Mouse (Mus musculus) common myeloid progenitor, adult 5-6 weeks (primary cell): ENCODE measurements around the gene Nt5dc3. TPM values are rescaled to one million over a fixed set of nuclear protein-coding genes. Genes with fewer than 3 reads are reported as not detected.

Experiments used
- ATAC-seq: replicated peaks from 2 replicates; pipeline ENCODE4 v1.8.0; 2016; ENCODE audit warnings: low read depth, mild to moderate bottlenecking, moderate TSS enrichment, inconsistent platforms; ENCODE audit not compliant: poor library complexity, severe bottlenecking
- total RNA-seq: library from RNA; stranded (forward); fragments of 200-1000, 187-1606 nt; gene quantifications from 2 replicates; pipeline ENCODE4 v1.2.3, GENCODE M21; 2017

Nt5dc3 gene
- total RNA-seq, 1 experiment from 2014 or later, result 22.9 TPM

DNA sequence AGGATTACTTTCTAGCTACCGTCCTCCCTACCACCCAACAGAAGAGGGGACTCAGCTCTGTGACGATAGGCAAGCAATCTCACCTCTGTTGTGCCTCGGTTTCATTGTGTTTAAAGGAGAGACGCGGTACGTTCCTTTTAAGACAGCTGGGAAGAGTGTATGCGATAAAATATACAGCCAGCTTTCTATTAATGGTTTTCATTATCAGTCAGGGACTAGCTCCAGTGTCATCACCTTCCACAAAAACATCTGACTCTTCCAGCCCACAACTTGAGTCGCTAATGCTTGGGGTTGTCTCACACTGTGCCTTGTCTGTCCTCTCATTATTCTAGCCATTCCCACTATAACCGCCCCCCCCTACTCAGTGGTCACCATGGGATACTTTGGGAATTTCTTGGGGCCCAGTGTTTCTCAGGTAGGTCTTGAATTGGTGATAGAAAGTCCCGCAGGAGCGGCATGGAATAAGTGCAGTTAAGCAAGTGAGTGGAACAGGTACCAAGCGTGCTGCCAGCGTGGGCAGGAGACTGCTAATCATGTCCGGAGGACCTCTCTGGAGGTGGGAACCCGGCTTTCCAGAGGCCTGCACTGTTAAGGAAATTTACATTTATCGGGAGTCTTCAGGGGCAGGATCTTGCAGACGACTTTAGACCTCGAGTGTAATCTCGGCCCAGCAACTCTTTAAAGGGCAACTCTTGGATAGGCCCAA is 1.0 kb upstream of the Nt5dc3 start:
- ATAC-seq, result peak; percentile 10; the same call in 1 of the 2 replicates

DNA sequence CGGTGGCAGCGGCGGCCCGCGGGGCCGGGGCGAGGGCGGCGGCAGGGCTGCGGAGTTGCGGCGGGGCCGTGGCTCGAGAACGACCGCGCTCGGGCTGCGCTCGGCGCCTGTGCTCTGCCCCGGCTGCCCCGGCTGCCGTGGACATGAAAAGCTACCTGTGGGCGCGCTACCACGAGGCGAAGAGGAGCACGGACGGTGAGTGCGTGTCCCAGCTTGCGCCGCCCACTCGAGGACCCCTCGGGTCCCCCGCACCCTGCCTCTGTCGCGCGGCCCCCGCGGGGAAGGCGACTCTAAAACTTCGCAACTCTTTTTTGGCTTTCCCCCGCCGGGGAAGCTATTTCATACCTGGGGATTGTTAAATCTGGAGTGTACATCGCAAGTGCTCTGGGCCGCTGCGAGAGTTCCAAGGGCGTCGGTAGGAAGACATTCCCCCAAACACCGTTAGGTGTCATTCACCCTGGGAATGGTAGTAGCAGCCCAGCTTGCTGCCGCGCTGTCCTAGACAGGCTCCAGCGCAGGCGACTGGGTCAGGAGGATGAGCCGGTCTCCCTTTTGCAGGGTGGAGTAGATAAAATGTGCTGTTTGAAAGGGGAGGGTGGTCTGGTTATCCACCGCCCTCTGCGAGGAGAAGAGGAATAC is 431 bp downstream of the Nt5dc3 start:
- no peak for ATAC-seq

DNA sequence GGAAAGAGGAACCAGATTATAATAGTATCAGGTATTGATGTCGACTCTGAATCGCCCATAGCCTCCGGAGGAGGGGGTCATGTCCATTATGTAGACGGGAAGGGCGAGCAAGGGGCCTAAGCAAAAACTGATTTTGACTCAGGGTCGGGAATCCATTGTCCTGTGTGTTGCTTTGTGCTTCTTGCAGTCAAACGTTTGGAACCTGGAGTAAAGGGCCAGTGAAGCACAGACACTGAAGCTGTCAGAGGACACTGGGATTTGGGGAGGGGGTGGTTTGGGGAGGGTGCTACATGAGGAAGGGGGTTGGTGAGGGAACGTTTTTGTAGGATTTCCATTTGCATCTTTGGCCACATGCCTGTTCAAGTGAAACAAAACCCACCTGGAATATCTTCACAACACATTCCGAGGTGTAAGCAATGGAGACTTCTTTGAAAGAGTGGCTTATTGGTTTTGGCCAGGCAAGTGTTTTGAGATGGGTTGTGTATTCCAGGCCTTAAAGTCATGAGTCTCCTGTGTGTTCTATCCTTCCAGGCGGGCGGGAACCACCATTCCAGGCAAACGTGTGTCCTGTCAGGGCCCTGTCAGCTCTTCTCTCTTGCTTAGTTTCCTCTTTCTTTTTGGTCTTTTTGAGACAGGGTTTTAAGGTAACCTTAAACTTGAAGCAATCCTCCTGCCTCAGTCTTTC is 1.2 kb downstream of the Nt5dc3 start:
- ATAC-seq, result no peak

DNA sequence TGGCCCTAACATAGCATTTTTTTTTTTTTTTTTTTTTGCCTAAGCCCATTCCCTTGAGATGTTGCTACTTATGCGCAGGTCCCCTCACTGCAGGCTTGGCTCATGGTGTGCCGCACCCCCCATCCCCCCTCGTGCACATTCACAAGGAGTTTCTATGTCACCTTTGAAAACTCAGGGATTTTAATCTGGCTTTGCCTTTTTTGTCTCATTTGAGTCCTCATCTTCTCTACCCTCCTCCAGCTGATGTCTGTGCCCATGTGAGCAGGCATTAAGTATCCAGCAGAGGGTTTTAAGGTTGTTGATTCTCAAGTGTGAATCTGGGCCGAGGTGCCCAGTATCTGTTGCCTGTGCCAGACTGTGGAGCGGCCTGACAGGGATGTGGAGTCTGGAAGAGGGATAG is 2.8 kb downstream of the Nt5dc3 start:
- no peak for ATAC-seq

DNA sequence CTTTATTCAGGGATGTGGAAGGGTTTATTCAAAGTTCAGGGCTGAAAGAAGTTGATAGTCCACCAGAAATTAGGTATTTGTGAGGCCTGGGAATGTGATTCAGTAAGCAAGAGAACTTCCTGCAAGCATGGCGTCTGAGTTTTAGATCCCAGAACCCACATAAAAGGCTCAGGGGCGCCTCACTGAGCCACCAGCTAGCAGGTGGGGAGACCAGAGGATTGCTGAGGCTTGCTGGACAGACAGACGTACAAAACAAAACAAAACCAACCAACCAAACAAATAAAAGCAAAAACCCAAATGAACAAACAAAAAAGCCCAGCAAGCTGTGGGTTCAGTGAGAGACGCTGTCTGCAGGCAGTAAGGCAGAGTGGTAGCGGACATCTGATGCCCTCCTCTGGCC is 3.9 kb downstream of the Nt5dc3 start:
- ATAC-seq, result no peak

DNA sequence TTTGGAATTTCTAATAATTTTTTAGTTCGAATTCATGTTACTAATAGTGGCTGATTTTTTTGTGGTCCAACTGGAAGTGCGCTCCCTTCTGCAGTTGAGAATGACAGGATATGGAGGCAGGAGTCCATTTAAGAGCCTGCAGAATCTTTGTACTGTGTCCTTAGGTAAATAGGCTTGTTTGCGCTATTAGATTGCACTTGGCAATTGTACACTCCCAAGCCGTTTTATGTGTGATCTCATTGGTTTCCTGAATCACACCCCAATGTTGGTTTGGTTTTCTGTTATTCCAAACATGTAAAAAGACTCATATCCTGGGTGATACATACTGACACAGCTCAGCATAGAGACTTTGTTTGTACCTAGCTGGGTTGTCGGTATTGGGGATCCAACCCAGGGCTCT is 4.8 kb downstream of the Nt5dc3 start:
- ATAC-seq, result no peak

DNA sequence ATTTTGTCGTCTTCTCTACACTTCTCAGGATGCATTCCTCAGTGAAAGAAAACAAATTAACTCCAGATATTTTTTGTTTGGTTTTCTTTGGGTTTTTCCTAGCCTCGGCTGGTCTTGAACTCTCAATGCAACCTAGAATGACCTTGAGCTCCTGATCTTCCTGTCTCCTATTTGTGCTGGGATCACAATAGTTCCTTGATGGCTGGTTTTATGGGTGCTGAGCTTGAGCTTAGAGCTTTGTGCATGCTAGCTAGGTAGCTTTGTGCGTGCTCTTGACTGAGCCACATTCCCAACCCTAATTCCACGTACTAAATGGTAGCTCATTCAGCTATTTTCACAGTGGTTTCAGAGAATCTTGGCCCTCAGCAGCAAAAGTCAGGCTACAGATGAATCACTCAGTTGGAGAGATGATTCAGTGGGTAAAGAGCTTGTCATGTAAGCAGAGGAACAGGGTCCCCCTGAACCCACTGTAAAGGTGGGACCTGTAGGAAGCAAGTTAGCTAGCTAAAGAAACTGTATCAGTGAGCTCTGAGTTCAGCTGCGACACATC is 5.4 kb downstream of the Nt5dc3 start:
- no peak for ATAC-seq

DNA sequence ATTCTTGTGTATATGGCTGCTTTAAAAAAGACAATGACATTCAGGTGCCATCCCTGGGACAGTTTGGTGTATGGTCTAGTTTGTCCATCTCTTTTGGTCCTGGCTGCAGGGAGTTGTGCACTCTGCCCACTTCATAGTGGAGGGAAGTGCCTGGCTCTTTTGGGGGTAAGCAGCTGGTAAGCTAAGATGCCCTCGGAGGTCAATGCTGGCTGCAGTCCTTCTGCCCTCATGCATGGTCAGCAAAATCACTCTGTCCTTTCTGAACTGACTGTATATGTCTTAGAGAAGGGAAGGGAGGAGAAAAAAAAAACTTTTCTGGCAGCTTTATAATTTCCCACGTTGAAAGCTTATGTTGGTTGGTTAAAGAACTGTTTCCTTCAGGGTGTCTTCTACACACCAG is 6.6 kb downstream of the Nt5dc3 start:
- no peak for ATAC-seq

DNA sequence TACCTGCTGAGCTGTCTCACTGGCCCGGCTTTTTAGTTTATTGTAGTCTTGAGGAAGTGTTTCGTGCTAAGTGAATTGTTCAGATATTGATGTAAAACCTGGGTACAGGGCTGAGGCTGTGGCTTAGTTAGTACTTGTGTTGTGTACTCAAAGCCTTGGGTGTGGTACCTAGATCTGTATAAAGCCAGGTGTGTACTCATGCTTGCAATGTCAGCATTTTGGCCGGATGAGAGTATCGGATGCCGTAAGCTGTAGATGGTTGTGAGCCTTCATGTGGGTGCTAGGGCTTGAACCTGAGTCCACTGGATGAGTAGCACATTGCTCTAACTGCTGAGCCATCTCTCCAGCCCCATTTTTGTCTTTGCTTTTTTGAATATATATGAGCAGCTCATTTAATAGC is 7.3 kb downstream of the Nt5dc3 start:
- no peak for ATAC-seq

DNA sequence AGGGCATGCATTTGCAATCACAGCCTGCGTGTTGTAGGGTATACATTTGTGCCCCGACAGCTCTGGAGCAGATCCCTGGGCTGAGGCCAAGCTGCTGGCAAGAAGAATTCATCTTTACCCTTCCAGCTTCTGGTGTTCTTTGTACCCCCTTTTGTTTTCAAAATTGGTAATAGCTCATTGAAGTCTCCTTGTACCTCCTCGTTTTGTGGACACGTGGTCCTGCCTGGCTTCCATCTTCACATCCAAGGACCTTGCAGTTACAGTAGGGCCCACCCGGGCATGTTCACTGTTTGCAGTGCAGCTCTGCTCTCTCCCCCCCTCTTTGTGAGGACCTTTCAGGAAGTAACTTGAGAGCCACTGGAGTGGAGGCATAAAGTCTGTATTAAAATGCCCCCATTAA is 9.4 kb downstream of the Nt5dc3 start:
- ATAC-seq, result no peak

DNA sequence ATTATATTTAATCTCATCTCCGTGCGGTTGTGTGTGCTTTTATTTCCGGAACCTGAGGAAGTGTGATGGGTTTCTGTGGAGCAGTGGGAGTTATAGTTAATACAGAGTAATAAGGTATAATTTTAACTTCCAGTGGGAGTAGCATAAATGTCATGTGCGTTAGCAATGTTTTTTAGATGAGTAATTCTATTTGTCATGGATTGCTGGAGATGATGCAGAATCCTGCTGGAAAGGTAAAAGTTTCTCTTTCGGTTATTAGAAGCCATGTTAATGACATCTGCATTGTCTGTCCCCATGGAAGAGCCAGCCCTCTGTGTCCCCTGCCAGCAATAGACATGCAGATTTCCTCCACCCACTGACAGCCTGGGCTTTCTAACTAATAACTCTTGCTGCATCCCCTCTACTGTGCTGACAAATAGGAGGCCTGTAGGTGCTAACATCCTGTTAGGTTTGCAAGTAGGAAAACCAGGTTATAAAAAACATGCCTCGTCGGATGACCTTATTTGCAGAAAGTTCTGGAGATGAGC is 10.4 kb downstream of the Nt5dc3 start:
- ATAC-seq, result no peak

DNA sequence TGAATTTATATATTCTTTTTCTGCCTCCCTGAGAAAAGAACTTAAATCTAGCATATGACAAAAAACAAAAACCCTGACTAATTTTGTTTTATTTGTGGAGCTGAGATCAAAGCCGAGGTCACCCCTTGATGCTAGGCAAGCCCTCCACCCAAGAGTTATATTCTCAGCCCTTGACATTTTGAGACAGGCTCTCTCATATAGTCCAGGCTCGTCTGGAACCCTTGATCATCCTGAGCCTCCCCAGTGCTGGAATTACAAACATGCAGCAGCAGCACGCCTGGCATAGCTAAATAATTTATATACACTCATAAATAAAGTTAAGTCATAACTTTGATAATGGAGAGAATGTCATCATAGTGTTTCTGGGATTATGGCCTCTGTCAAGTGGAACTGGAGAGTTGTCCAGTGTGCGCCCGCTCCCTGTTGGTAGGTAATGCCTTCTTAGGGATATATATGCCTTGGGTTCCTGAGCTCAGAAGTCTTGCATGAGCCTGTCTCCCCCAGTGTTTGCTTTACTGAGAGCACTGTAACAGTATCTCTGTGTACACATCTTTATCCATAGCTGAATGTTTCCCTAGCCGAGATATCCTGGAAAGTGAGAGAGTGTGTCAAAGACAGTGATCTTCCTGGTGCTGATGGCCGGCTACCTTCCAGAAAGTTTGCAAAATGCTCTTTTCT is 12.8 kb downstream of the Nt5dc3 start:
- ATAC-seq, result no peak

DNA sequence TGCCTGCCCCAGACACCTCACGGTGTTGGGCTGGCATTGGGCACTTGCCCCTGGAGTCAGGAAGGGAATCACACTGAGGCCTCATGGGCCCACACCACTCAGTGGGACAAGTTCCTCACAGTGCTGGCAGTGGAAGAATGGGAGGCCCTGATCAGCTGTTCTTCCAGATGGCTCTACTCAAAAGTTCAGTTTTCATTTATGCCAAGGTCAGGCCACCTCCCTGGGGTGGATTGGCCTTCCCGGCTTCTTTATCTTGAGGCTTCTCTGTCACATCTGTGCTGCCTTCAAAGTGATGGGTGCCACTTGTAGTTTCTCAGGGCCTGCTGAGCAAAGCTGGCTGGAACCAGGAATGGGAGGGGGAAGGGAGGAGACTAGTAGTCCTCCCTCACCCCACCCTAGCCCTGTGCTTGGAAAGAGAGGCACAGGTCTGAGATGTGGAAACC is 14.7 kb downstream of the Nt5dc3 start:
- ATAC-seq, result no peak

DNA sequence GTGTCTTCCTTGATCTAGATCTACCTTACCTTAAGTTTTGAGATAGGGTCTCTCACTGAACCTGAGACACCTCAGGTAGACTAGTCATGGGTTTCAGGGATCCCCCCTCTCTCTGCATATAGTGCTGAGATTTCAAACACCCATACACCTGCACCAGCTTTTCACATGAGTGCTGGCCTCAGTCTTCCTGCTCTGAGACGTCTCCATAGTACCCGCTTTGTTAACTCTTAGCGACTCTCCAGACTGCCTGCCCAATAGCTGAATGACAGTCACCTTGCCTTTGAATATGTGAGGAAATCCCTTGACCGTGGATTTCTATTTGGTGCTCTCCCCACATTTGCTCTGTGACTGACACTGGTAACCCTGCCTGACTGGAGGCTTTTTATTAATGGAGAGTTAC is 15.4 kb downstream of the Nt5dc3 start:
- no peak for ATAC-seq

DNA sequence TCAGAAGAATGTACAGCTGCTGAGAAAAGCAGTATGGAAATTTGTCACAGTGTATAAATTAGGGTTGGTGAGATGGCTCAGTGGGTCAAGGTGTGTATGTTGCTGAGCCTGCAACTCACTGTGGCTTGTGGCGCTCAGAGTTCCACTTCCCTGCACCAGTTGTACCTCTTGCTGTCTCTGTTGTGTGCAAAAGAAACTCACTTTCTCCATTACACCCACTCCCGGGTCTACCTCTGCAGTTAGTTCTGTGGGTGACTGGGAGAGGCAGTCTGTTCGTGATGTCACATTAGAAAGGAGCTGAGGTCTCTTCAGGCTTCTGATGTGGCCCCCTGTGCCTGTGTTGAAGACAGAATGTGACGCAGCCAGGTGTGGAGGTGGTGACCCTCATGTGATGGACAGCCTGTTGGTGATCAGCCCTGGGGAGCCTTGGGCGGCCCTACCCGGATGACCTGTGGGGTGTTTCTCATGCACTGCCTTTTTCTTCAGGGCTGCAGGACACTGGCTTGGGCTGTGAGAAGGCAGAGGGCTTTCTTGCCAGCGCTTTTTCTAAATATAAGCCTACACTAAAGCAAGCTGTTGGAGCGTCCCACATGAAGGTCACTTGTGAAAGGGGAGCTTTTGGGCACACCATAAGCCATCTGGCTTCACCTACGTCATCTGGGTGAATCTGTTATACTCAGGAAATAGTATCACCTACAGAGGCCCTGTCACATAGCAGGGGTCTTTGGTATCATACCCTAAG is 16.2 kb downstream of the Nt5dc3 start:
- no peak for ATAC-seq

DNA sequence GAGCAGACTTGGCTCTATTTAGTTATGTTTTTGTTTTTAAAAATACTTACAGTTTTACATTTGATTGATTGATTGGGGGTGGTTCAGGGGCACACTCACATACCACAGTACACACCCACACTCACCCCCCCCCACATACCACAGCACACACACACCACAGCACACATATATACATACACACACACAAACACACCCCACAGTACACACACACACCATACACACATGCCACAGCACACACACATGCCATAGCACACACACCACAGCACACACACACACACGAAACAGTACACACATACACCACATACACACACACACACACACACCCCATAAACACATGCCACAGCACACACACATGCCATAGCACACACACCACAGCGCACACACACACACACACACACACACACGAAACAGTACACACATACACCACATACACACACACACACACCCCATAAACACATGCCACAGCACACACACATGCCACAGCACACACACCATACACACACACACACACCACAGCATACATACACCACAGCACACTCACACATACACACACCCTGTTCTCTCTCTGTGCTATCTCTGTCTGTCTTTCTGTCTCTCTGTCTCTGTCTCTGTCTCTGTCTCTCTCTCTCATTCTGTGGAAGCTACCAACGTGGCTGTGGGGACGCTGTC is 17.4 kb downstream of the Nt5dc3 start:
- ATAC-seq, result no peak

DNA sequence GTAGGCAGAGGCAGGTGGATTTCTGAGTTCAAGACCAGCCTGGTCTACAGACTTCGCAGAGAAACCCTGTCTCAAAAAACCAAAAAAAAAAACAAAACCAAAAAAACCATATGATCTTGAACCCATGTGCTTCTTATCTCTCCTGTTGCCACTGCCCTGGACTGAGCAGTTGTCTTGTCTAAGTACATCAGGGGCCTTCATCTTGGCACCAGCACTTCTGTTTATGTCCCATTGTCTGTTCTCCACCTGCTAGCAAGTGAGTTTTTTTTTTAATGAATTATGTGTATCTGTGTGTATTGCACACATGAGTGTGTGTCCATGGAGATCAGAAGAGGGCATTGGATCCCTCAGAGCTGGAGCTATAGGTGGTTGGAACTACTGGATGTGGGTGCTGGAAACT is 28.6 kb downstream of the Nt5dc3 start:
- 0 out of 2 replicates have a peak, but pooled peaks have one; percentile 39 for ATAC-seq

DNA sequence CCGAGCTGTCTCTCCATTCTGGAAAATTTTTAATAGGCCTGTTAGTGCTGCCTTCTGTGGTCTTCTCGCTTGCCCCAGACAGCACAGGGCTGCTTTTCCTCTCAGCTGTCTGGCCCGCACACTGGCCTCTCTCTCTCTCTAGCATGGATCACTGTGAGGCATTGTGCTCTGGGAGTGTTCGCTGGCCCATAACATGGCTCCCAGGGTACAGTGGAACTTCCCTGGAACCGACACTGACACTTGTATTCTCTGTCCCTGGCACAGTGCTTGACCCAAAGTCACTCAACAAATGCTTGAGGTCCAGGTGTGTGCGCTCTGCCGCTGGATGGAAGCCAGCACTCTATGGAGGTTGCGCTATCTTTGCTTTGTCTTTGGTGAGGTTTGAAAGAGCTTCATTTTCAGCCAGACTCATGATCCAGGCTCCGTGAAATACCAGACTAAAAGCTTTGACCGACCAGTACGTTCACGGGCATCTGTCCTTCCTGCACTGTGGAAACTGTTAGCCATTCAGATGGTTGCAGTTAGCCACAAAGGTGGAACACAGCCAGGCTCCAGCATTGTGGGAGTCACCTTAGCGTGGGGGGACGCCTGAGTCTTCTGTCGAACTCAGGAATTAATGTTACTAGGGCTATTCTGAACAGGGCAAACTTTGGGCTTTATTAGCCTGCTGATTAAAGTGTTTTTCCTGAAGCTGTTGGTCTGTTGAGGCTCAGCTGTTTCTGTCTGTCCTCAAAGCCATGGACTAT is 29.4 kb downstream of the Nt5dc3 start:
- no peak for ATAC-seq
